Mouse (Mus musculus): ENCODE results near the gene Chst8.

Gene Chst8

DNA sequence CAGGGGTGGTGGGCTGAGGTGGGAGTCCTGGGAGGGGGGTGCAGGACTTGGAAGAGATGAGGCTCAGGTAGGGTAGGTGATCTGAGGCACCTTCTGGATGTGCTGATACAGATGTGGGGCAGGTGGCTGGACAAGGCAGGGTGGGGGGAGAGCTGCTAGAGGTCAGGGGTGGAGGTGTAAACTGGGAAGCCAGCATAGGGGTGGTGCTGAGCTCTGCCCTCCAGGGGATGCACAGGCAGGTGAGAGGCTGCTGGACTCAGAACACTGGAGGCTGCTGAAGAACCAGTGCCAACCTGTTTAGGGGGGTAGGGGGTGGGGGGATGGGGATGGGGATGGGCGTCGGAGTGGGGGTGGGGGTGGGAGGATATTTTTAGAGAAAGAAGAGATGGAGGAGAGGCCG, 141.7 kb downstream of the Chst8 start:
- in situ Hi-C loops (cut with MboI, MseI), result loop anchor here (5.0 to 25.0 kb wide), 2 partner anchors 268 to 408 kb away; partner anchors contain the start of gene Gm6096

DNA sequence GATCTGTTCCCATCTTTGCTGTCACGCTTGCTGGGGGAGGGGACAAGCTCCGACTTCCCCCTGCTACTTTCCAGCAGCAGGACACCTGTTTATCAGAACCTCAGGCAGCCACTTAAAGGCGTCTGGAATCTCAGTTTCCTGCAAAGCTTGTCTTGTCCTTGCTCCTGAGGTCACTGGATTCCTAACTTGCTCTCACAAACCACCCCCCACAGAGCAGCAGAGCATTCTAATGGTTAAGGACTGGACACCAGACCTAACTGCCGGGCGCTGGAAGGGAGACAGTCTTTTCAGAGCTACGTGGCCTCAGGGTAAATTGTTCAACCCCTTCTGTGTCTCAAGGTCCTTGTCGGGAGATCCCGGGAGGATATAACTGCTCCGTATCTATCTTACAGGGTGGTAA, 143.2 kb downstream of the Chst8 start:
- in situ Hi-C loops (cut with MboI, MseI), result loop anchor here (10.0 to 25.0 kb wide), 2 partner anchors 407 to 505 kb away; partner anchors contain the start of gene Gm6096

DNA sequence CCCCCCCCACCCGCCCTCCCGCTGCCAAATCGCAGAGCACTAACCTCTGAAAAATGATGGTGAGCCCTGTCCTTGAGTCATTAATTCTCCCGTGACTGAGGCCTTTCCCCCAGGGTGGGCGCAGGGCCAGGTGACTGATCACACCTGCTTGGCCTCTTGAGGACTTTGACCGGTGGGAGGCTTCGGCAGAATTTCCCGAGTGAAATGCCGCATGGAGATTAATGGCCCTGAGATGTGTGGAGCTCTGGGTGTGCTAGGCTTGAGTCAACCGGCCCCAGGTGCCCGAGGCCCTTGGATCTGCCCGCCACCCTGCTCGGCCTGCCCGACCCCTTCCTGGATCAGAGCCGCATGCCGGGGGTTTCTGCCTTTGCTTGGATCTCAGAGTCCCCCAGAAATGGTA, 144.6 kb downstream of the Chst8 start:
- in situ Hi-C loops (cut with MboI, MseI), result loop anchor here (10.0 to 25.0 kb wide), 2 partner anchors 406 to 507 kb away; partner anchors contain the start of gene Gm6096

DNA sequence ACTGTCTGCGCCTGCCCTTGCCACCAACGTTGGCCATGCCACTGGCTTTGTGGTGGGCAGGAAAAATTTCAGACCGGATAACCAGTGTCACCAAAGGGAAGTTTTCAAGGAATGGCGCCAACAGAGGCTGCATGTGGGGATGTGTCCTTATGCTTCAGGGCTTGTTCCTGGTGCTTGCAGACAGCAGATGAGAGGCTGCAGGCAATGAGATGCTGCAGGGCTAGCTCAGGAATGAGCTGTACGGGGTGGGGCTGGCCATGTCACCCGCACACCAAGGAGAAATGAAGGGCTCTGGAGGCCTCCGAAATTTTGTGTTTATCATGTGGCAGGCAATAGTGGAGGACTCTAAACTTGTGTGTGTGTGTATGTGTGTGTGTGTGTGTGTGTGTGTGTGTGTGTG, 149.4 kb downstream of the Chst8 start:
- in situ Hi-C loops (cut with MboI, MseI), result loop anchor here (10.0 to 25.0 kb wide), 2 partner anchors 401 to 512 kb away; partner anchors contain the start of gene Gm6096

DNA sequence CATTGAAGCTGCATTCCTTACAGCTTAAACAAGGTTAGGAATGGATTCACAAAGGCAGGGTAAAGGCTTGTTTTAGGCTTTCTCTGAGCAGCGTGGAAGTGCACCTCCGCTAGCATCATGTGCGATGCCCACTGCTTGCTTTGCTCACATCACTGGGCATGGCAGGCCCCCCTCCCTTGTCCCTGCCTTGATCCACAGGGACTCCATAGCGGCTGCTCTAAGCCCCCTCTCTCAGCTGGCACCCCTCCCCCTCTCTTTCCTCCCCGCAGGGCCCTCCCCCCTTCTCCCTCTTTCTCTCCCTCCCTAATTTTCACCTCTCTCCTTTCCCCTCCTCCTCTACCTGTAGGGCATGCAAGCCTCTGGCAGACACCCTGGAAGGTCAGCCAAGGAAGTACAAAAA, 150.3 kb downstream of the Chst8 start:
- in situ Hi-C loops (cut with MboI, MseI), result loop anchor here (10.0 to 25.0 kb wide), 2 partner anchors 400 to 513 kb away; partner anchors contain the start of gene Gm6096

DNA sequence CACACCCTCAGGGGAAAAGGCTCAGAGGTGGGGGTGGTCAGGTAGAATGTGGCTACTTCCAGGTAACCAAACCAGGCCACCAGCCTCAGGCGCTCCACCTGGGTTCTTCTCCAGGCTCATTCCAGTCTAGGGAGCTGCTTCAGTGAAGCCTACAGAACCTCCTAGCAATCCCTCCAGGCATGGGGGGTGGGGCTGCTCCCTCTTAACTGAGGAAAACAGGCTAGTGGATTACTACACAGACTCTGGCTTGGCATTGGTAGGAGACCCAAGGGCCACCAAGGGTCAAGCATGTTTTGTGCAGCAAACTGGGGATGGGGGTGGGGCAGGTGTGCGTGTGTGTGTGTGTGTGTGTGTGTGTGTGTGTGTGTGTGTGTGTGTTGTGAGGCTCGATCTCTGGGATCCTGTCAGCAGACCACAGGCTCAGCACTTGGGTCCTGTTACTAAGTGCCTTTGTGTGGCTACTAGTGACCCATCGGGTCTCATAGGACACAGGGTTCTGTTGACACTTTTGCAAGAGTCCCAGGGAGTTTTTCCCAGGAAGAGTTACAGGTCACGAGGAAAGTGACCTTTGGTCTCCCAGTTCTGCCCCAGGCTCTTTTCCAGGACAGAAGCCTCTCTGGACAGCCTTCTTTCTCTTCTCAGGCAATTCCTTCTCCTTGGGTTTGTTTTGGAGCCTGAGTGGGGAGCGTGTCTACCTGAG, 153.0 kb downstream of the Chst8 start:
- in situ Hi-C loops (cut with MboI, MseI), result loop anchor here (10.0 to 25.0 kb wide), 2 partner anchors 397 to 515 kb away; partner anchors contain the start of gene Gm6096

DNA sequence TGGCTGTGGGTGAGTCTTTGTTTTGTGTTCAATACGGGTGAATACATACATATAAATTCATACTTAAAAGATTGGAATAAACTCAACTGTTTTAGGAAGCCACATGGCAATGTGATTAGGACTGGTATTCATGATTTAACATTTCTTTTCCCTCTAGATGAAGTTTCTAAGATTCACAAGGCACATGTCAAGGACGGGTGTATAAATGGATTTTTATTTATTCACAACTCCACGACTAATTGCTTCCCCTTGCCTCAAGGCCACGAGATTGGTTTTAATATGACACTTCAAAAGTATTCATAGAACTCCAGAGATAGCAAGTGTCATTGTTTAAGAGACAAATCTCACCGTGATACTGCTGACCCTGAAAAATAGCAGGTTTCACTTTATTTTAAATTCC, 155.9 kb downstream of the Chst8 start, which contains the start of gene Kctd15:
Kctd15 (minus strand) TSS at position 101 of the 400 bp plus-strand sequence.
- in situ Hi-C loops (cut with MboI, MseI), result loop anchor here (25.0 kb wide), 1 partner anchor 394 kb away; the partner anchor contains the start of gene Gm6096

DNA sequence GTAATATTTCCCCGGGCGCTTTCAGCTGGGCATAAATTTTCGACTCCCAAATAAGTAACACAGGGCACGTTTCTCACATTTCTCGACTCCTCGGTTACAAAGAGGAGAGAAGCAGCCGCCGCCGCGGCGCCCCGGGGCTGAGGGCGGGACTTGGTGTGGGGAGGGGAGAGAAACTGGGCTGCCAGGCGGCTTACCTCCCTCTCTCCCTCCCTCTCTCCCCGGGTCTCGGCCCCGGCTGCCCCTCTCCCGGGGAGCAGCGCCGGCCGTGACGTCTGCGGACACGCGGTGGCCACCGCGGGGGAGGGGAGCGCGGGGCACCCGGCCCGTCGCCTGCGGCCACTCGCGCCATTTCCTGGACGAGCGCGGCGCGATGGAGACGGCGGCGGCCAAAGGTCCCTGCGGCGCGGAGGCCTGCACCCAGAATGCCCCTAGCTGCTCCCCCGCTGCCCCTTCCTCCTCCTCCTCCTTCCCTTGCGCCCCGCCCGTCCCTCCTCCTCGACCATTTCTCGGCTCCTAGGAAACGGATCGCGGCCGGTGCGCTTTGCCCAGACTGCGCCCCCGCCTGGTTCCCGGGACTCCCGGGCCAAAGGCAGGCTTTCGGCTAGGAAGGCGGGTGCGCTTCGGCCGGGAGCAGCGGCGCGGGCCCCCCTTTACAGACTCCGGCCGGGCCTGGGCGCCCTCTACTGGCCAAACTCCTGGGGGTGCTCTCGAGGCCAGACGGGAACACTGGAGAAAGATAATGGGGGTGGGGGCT, 157.2 kb downstream of the Chst8 start:
- in situ Hi-C loops (cut with MboI, MseI), result loop anchor here (25.0 kb wide), 1 partner anchor 393 kb away; the partner anchor contains the start of gene Gm6096

DNA sequence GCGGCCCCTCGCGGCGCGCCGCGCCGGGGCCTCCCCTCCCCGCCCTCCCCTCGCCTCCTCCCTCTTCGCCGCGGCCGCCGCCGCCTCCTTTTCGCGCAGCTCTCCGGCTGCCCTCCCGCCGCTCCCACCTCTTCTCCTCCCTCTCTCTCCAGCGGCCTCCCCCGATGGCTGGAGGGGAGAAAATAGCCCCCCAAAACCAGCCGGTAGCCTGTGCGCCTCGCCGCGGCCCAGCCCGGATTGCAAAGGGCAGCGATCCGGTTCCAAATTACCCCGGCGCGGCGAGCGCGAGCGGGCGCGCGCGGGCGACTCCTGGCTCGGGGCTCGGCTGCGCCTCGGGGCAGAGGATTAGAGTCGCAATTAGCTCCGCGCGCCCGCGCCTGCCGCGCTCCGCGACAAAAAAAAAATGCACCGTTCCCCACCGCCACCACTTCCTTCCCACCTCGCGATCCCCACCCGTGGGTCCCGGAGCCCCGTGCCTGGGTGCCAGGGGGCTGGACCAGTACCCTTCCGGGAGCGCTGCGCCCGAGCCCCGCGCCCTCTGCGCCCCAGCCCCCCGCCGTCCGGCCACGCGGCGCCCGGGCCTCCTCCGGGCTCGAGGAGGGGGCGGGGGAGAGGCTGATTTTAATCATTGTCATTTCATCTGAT, 157.9 kb downstream of the Chst8 start:
- in situ Hi-C loops (cut with MboI, MseI), result loop anchor here (25.0 kb wide), 1 partner anchor 392 kb away; the partner anchor contains the start of gene Gm6096

DNA sequence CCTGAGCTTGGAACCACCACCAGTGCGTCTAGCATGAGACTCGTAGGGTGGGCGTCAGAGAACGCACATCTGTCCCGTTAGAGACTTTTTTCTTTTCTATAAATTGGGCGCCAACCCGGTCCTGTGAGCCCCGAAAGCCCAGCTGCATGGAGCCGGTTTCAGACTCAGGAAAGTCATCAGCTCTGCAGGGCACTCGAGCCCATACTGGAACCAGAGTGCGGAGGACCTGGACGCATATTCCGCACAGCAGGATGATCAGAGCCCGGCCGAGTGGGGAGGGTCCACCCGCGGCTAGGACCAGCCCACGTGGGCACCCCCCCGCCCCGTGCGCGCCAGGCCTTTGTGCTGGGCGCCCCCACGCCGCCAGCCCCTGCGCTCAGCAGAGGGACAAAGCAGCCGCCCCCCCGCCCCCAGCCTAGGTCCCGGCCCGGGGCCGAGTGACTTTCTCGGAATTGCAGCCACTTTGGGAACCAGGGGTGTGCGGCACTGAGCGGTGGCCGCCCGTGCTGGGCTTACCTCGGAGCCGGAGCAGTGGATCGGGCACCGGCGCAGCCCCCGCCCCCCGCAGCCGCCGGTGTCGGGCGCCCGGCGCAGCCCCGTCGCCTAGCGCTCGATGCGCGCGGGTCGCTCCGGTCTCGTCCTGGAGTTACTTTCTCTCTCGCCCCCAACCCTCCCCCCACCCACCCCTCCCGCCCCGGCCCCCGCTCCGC, 158.6 kb downstream of the Chst8 start:
- in situ Hi-C loops (cut with MboI, MseI), result loop anchor here (25.0 kb wide), 1 partner anchor 392 kb away; the partner anchor contains the start of gene Gm6096

DNA sequence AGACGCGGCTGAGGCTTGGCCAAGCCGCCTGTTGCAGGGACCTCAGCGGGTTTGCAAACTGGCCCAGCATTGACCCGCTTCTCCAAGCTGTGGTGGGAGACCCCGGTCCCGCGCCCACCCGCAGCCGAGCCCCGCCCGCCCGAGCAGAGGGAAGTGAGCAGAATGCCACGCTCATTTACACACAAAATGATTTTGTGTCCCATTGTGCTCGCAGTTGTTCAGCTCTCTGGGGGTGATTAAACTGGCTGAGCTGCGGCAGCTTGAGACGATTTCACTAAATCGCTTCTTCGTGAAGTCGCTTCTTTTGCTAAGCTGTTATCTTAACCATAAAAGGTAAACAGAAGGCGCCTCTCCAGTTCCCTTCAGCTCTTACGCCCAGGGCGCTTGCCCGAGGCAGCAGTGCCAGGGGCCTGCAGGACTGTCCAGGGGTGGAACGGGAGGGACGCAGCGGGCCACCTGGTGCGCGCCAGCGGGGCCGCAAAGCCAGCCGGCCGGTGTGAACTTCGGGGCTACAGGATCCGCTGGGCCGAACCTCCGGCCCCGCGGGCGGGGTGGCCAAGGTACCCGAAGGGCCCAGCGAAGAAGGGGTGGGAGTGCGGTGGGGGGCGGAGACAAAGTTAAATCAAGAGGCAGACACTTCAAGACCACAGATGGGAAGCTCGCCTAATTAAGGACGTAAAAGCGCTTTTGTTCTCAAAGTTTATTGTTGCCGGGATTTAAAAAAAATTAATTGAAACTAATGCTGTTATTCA, 159.6 kb downstream of the Chst8 start:
- in situ Hi-C loops (cut with MboI, MseI), result loop anchor here (25.0 kb wide), 1 partner anchor 391 kb away; the partner anchor contains the start of gene Gm6096

DNA sequence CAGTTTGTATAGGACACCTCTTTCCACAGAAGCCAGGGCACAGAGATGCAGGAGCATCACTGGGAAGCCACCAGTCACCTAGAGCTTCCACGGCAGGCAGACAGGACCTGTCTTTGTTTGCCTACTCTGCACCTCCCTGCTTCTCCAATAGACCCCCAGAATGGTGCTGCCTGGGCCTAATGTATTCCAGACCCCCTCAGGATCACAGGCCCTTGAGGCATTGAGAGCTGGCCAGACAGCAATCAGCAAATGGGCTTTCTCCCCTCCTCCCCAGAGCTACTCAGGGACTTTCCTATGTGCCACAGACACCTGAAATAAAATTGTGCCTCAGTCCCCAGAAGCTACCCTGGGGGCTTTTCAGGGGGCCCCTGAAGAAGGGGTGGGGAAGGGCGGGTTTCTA, 161.1 kb downstream of the Chst8 start:
- in situ Hi-C loops (cut with MboI, MseI), result loop anchor here (25.0 kb wide), 1 partner anchor 389 kb away; the partner anchor contains the start of gene Gm6096

DNA sequence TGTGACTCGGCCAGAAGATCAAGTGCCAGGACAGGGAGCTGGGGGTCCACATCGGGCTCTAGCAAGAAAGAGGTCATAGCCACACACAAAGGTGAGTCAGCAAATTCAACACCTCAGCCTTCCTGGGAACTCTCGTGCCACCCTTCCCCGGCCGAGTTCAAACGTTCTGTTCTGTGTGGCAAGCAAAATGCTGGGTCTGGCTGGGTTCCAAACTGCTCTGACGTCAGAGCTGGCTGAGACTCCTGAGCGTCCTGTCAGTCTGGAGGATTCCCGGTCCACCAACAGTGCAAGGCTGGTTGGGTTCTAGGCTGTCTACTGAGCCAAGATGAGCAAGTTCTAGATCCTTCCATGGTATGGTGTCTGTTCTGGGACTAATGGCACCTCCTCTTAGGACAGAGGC, 165.5 kb downstream of the Chst8 start:
- in situ Hi-C loops (cut with MboI, MseI), result loop anchor here (25.0 kb wide), 1 partner anchor 510 kb away; the partner anchor contains the start of gene Wtip

DNA sequence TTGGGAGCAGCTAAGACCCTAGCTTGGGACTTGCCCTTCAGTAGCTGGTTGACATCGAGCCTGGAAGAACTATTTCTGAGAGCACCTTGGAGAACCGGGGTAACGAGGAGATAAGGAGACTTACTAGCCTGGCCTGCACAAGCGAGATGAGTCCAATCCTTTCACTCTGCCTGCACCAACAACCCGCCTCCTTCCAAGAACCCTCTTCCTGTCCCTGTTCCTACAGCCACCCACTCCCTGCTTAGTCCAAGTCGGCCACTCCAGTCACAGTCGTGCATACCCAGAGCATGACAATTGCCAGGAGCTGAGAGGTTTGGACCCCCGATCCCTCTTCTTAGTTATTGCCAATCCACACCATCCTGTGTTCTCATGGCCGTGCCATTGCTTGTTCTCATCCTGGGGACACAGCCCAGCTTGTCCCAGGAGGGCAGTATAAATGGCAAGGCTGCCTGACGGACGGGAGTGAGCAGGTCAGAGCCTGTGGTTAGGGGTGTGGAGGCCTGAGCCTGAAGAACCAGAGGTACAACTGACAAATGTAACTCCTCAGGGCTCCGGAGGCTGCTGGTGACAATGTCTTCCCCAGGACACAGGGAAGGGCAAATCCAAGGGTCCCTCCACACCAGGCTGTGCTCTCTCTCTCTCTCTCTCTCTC, 166.2 kb downstream of the Chst8 start:
- in situ Hi-C loops (cut with MboI, MseI), result loop anchor here (25.0 kb wide), 1 partner anchor 509 kb away; the partner anchor contains the start of gene Wtip

DNA sequence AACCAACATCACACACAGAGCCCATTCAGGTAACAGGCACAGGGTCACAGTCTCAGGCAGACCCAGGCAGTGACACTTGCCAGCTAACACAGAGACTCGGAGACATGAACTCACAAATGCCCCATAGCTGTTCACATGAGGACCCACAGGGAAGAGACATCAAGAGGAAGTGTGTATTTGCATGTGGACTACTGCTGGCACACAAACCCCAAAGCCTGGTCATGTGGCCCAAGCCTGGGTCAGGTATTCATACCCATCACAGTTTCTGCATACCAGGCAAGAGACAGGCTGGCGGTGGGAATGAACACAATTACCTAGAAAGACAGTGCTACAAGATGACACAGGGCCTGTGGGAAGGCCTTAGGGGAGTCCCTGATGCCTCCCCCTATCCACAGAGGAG, 166.9 kb downstream of the Chst8 start:
- in situ Hi-C loops (cut with MboI, MseI), result loop anchor here (25.0 kb wide), 1 partner anchor 508 kb away; the partner anchor contains the start of gene Wtip

DNA sequence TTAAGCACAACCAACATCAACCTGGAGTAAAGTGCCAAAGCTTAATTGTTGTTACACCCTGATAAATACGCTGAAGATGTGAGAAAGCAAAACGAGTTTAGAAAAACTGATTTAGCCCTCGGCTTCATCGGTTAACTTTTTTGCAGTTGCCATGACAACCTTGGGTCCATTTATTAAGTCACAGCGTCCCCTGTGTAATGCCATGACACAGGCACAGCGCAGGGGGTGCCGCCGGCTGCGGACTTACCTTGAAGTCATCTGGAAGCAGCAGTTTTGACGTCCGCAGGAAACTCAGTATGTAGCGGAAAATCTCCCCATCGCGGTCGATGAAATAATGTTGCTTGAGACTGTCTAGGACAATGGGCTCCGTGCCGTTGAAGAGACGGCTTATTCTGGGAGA, 167.9 kb downstream of the Chst8 start:
- in situ Hi-C loops (cut with MboI, MseI), result loop anchor here (25.0 kb wide), 1 partner anchor 507 kb away; the partner anchor contains the start of gene Wtip

DNA sequence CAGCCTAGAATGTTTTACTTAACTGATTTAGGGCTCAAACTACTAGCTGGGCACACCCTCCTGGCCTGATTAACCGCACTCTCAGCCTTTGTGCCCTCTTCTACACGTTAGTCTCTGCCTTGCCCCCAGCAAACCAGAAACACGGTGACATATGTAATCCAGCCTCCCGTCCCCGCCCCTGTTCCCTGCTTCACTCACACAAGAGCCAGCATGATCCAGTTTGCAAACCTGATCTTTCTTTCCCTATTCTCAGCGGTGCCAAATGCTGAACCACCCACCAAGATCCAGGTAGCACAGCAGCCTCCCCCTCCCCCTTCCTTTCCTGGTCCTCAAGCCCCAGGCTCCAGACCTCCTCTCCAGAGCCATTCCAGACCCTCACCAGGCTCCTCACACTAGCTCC, 169.2 kb downstream of the Chst8 start:
- in situ Hi-C loops (cut with MboI, MseI), result loop anchor here (25.0 kb wide), 1 partner anchor 506 kb away; the partner anchor contains the start of gene Wtip

DNA sequence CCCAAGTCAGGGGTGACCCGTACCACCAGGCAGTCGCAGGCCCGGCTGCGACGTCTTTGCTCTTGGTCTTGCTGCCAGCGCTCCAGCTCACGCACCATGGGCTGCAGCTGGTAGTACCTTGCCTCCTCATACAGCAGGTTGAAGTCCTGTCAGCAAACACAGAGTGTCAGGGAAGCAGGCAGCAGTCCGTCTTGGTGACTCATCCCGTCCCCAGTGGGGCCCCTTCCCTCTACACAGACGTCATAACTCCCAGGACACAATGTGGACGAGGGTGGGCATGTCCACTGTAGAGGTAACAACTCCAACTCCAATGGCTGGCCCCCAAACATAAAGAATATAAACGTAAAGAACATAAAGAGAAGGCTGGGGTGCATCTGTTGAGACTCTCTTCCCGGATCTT, 170.5 kb downstream of the Chst8 start:
- in situ Hi-C loops (cut with MboI, MseI), result loop anchor here (25.0 kb wide), 1 partner anchor 505 kb away; the partner anchor contains the start of gene Wtip

DNA sequence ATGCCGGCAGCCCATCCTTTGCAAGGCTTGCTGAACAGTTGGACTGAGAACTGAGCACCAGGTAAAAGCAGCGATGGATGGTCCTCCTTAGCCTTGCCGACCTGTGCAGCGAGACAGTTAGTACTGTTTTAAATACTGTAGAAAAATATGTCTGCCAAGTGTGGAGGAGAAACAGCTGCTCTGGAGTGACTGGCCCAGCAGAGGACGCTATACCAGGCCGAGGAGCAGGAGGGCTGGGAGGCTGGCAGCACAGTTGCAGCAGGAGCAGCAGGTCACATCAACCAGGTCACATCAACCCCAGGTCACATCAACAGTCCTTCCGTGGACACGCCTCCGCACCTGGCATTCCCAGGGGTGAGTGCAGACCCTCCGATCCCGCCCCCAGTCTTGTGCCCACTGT, 172.7 kb downstream of the Chst8 start:
- in situ Hi-C loops (cut with MboI, MseI), result loop anchor here (25.0 kb wide), 1 partner anchor 502 kb away; the partner anchor contains the start of gene Wtip
